Mouse (Mus musculus) midbrain, embryonic 14.5 days (tissue): Measurements from ENCODE around the gene Mthfr. TPM values are rescaled to one million over a fixed set of nuclear protein-coding genes. Genes with fewer than 3 reads are reported as not detected.
"Not testable (repeated sequence)": the region's sequence is repeated elsewhere in the genome, so short reads cannot be mapped to it uniquely, and the experiment has no call there.

ENCODE experiments used
- ATAC-seq: fragments of 200-750 bp; cut with Nextera tagmentation; 2 replicates; pipeline ENCODE4 v1.8.0; 2017; ENCODE audit warnings: moderate number of reproducible peaks, moderate library complexity; ENCODE audit not compliant: low FRiP score, low TSS enrichment
- DNase-seq: peaks from one replicate; pipeline ENCODE4 v3.0.0-alpha.2; 2015
- H3K27ac ChIP-seq: fragments of 300-500 bp; sonication (generic); replicated peaks from 2 replicates; pipeline ENCODE4 v1.5.1; 2014; ENCODE audit warnings: mild to moderate bottlenecking, low read depth, low read length, moderate library complexity
- H3K27me3 ChIP-seq: fragments of 300-500 bp; sonication (generic); 2 replicates; pipeline ENCODE4 v1.6.1; 2014; ENCODE audit warnings: low read length, control low read depth, mixed read lengths; ENCODE audit not compliant: control insufficient read depth, insufficient read depth
- H3K36me3 ChIP-seq: fragments of 300-500 bp; sonication (generic); 2 replicates; pipeline ENCODE4 v1.6.1; 2014; ENCODE audit warnings: low read length, control low read depth; ENCODE audit not compliant: control insufficient read depth, insufficient read depth
- H3K4me1 ChIP-seq: fragments of 300-500 bp; sonication (generic); 2 replicates; pipeline ENCODE4 v1.6.1; 2014; ENCODE audit warnings: mild to moderate bottlenecking, antibody characterized with exemption, low read length, control low read depth; ENCODE audit not compliant: control insufficient read depth, insufficient read depth
- H3K4me2 ChIP-seq: fragments of 300-500 bp; sonication (generic); 2 replicates; pipeline ENCODE4 v1.6.1; 2014; ENCODE audit warnings: mild to moderate bottlenecking, low read length, moderate library complexity
- H3K4me3 ChIP-seq: fragments of 300-500 bp; sonication (generic); replicated peaks from 2 replicates; pipeline ENCODE4 v1.5.1; 2014; ENCODE audit warnings: low read depth, low read length
- H3K9ac ChIP-seq: fragments of 300-500 bp; sonication (generic); replicated peaks from 2 replicates; pipeline ENCODE4 v1.6.1; 2014; ENCODE audit warnings: mild to moderate bottlenecking, low read length, moderate library complexity
- H3K9me3 ChIP-seq: fragments of 300-500 bp; sonication (generic); 2 replicates; pipeline ENCODE4 v1.6.1; 2016; ENCODE audit warnings: low read length, control low read depth, mixed read lengths; ENCODE audit not compliant: control insufficient read depth
- WGBS: fragments of 180-500 bp; shearing (Covaris S2); extraction: QIAGEN DNeasy Blood & Tissue Kit; methylation state at CpG from one replicate; pipeline ENCODE4 v1.1.7; 2014; 5-methylcytosine and 5-hydroxymethylcytosine counted together
- polyA plus RNA-seq: library from polyadenylated mRNA; unstranded; fragments of >200 nt; fragmentation: Nextera tagmentation; extraction: Ambion mirVana; gene quantifications from 2 replicates; pipeline ENCODE4 v1.2.1, GENCODE M21; 2014

Gene Mthfr
- polyA plus RNA-seq, 1 experiment from 2014 or later: 25.4 TPM

GRCm38 (mm10) chr4:148033858-148034410 lies 4.9 kb upstream of the Mthfr start:
- no peak for DNase-seq

GRCm38 (mm10) chr4:148035440-148035839 lies 3.4 kb upstream of the Mthfr start:
- H3K4me3 ChIP-seq: no peak overlapping the region
- H3K27me3 ChIP-seq: no peaks in the 10 kb centered on the region
- H3K9ac ChIP-seq: no peak overlapping the region
- H3K9me3 ChIP-seq: no peaks in the 10 kb centered on the region
- no peak overlapping the region for H3K27ac ChIP-seq
- 95% methylated on average over 3 of the region's 3 CpGs for WGBS
- H3K4me1 ChIP-seq: peaks cover 22% of the 10 kb centered on the region
- peaks cover 39% of the 10 kb centered on the region for H3K36me3 ChIP-seq
- no peak for ATAC-seq
- H3K4me2 ChIP-seq: no peak overlapping the region
- DNase-seq: no peak

More at GRCm38 (mm10) chr4:148033858-148034410, 4.9 kb upstream of the Mthfr start:
- Histone ChIP-seq H3K27ac (no peak overlapping the region), H3K36me3 (peaks cover 48% of the 10 kb centered on the region), H3K27me3 (no peaks in the 10 kb centered on the region), H3K9ac (no peak overlapping the region), H3K4me2 (no peak overlapping the region), H3K4me3 (no peak overlapping the region), H3K9me3 (no peaks in the 10 kb centered on the region), H3K4me1 (peaks cover 9% of the 10 kb centered on the region)
- 57% methylated on average over 7 of the region's 7 CpGs for WGBS
- ATAC-seq: no peak

GRCm38 (mm10) chr4:148038079-148038599 lies 738 bp upstream of the Mthfr start:
- Histone ChIP-seq H3K4me3 (peak overlapping the region; percentile 91), H3K4me2 (peak overlapping the region; percentile 72), H3K27me3 (no peaks in the 10 kb centered on the region), H3K36me3 (peaks cover 24% of the 10 kb centered on the region), H3K9me3 (no peaks in the 10 kb centered on the region), H3K9ac (peak overlapping the region; percentile 84), H3K27ac (peak overlapping the region; percentile 91), H3K4me1 (peaks cover 43% of the 10 kb centered on the region)
- no peak for ATAC-seq
- 6% methylated on average over 26 of the region's 26 CpGs for WGBS
- no peak for DNase-seq

- Histone ChIP-seq H3K27ac (peak overlapping the region; percentile 91), H3K9me3 (no peaks in the 10 kb centered on the region), H3K27me3 (no peaks in the 10 kb centered on the region), H3K4me1 (peaks cover 43% of the 10 kb centered on the region), H3K9ac (peak overlapping the region; percentile 64), H3K4me2 (peak overlapping the region; percentile 94), H3K4me3 (peak overlapping the region; percentile 91), H3K36me3 (peaks cover 28% of the 10 kb centered on the region)
- 20% methylated on average over 19 of the region's 19 CpGs for WGBS
- DNase-seq (peak; percentile 32), ATAC-seq (no peak)
Observed at GRCm38 (mm10) chr4:148039254-148040028, 564 bp downstream of the Mthfr start.

GRCm38 (mm10) chr4:148040029-148040830 lies 1.4 kb downstream of the Mthfr start:
- no peak for ATAC-seq
- Histone ChIP-seq H3K9me3 (no peaks in the 10 kb centered on the region), H3K4me3 (peak overlapping the region; percentile 91), H3K9ac (peak overlapping the region; percentile 64; the same call in 1 of the 2 replicates), H3K4me1 (peaks cover 47% of the 10 kb centered on the region), H3K36me3 (peaks cover 28% of the 10 kb centered on the region), H3K27ac (peak overlapping the region; percentile 91), H3K27me3 (no peaks in the 10 kb centered on the region), H3K4me2 (peak overlapping the region; percentile 94)
- DNase-seq: no peak
- WGBS: 64% methylated on average over 15 of the region's 15 CpGs

GRCm38 (mm10) chr4:148040933-148041610 lies 2.2 kb downstream of the Mthfr start:
- no peaks in the 10 kb centered on the region for H3K9me3 ChIP-seq
- peaks cover 51% of the 10 kb centered on the region for H3K4me1 ChIP-seq
- ATAC-seq: peak; percentile 17; the same call in 1 of the 2 replicates
- H3K4me2 ChIP-seq: peak overlapping the region; percentile 94
- peak overlapping the region; percentile 46 for H3K4me3 ChIP-seq
- WGBS: under 1% methylated on average over 19 of the region's 19 CpGs
- peak overlapping the region; percentile 91 for H3K27ac ChIP-seq
- peaks cover 31% of the 10 kb centered on the region for H3K36me3 ChIP-seq
- H3K9ac ChIP-seq: peak overlapping the region; percentile 62
- DNase-seq: peak; percentile 81
- H3K27me3 ChIP-seq: no peaks in the 10 kb centered on the region

GRCm38 (mm10) chr4:148041611-148042191 lies 2.8 kb downstream of the Mthfr start:
- Histone ChIP-seq H3K9me3 (no peaks in the 10 kb centered on the region), H3K4me2 (peak overlapping the region; percentile 94), H3K9ac (peak overlapping the region; percentile 62), H3K4me3 (peak overlapping the region; percentile 46), H3K27ac (peak overlapping the region; percentile 91), H3K27me3 (no peaks in the 10 kb centered on the region), H3K4me1 (peaks cover 51% of the 10 kb centered on the region), H3K36me3 (peaks cover 25% of the 10 kb centered on the region)
- no peak for ATAC-seq
- WGBS: 6% methylated on average over 16 of the region's 16 CpGs
- peak; percentile 13 for DNase-seq

- Histone ChIP-seq H3K36me3 (peaks cover 35% of the 10 kb centered on the region), H3K4me1 (peaks cover 42% of the 10 kb centered on the region)
- not testable (repeated sequence) for H3K27ac ChIP-seq, H3K27me3 ChIP-seq, H3K4me3 ChIP-seq, DNase-seq, H3K9me3 ChIP-seq, H3K9ac ChIP-seq, H3K4me2 ChIP-seq, ATAC-seq
- WGBS: 85% methylated on average over 6 of the region's 8 CpGs
Observed at GRCm38 (mm10) chr4:148043327-148043726, 4.5 kb downstream of the Mthfr start.
